Mouse (Mus musculus) testis, adult 2 months (tissue): ENCODE results near the gene Samd1. TPM values are rescaled to one million over a fixed set of nuclear protein-coding genes. Genes with fewer than 3 reads are reported as not detected.

ENCODE experiments used
- H3K27ac ChIP-seq: fragments of 200-500 bp; 2 replicates; pipeline ENCODE4 v1.5.1; 2012; ENCODE audit warnings: low read depth, low read length; ENCODE audit not compliant: control insufficient read depth, insufficient read depth
- H3K27me3 ChIP-seq: fragments of 200-500 bp; 2 replicates; pipeline ENCODE4 v1.6.1; 2012; ENCODE audit warnings: mild to moderate bottlenecking, low read length, moderate library complexity; ENCODE audit not compliant: control insufficient read depth, insufficient read depth
- H3K36me3 ChIP-seq: fragments of 200-500 bp; 2 replicates; pipeline ENCODE4 v1.6.1; 2012; ENCODE audit warnings: mild to moderate bottlenecking, low read length; ENCODE audit not compliant: control insufficient read depth, insufficient read depth
- H3K4me1 ChIP-seq: fragments of 200-500 bp; 2 replicates; pipeline ENCODE4 v1.6.1; 2012; ENCODE audit warnings: low read length; ENCODE audit not compliant: control insufficient read depth, insufficient read depth
- H3K4me3 ChIP-seq: fragments of 200-500 bp; 2 replicates; pipeline ENCODE4 v1.5.1; 2012; ENCODE audit warnings: low read depth, mild to moderate bottlenecking, low read length, moderate library complexity, mixed read lengths; ENCODE audit not compliant: control insufficient read depth
- CTCF ChIP-seq: fragments of 200-500 bp; IDR thresholded peaks from 2 replicates; pipeline ENCODE4 v1.5.1; 2012; ENCODE audit warnings: low read depth, mild to moderate bottlenecking, inconsistent platforms, low read length, moderate library complexity; ENCODE audit not compliant: control insufficient read depth, insufficient read depth, insufficient replicate concordance
- POLR2A ChIP-seq: fragments of 200-500 bp; IDR thresholded peaks from 2 replicates; pipeline ENCODE4 v1.6.1; 2012; ENCODE audit warnings: low read depth, mild to moderate bottlenecking, inconsistent platforms, low read length, moderate library complexity; ENCODE audit not compliant: control insufficient read depth
- polyA plus RNA-seq: library from polyadenylated mRNA; depleted of rRNA; stranded (reverse); fragments of >200 nt; gene quantifications from 2 replicates; pipeline ENCODE4 v1.2.3, GENCODE M21; 2012; rRNA removed

The Samd1 gene
- 13.7 and 15.3 TPM in 2 replicates for polyA plus RNA-seq

- TF ChIP-seq CTCF (no peak), POLR2A (no peak)
- H3K36me3 ChIP-seq = no peaks in the 10 kb centered on the region
Measured at GRCm38 (mm10) chr8:83997511-83998141, at the start of gene Samd1. Gene Samd1, plus strand, starts transcription at chr8:83997672.

GRCm38 (mm10) chr8:83954749-83955105, 42.7 kb upstream of the Samd1 start:
- H3K4me3 ChIP-seq = peak overlapping the region; percentile 98

More at GRCm38 (mm10) chr8:83997511-83998141, at the start of gene Samd1:
- Histone ChIP-seq H3K27me3 (no peaks in the 10 kb centered on the region), H3K4me3 (peak within 1 kb of the TSS; percentile 89), H3K27ac (peak within 1 kb of the TSS; percentile 75), H3K4me1 (peaks cover 35% of the 10 kb centered on the region)

GRCm38 (mm10) chr8:83955106-83955957, 42.1 kb upstream of the Samd1 start, which contains the start of the genes Gm10644 and Asf1b:
Gene Gm10644, minus strand, starts transcription at chr8:83955205.
Gene Asf1b, plus strand, starts transcription at chr8:83955507.
- H3K36me3 ChIP-seq = peaks cover 2% of the 10 kb centered on the region
- peak within 1 kb of the TSS; percentile 98 for H3K4me3 ChIP-seq
- H3K27ac ChIP-seq = peak within 1 kb of the TSS; percentile 99
- TF ChIP-seq POLR2A (peak; percentile 72), CTCF (peak; percentile 76; the same call in 1 of the 2 replicates)
- H3K27me3 ChIP-seq = no peaks in the 10 kb centered on the region
- peaks cover 4% of the 10 kb centered on the region; the same call in 1 of the 2 replicates for H3K4me1 ChIP-seq

More at GRCm38 (mm10) chr8:83954749-83955105, 42.7 kb upstream of the Samd1 start:
- Histone ChIP-seq H3K4me1 (peaks cover 4% of the 10 kb centered on the region; the same call in 1 of the 2 replicates), H3K36me3 (peaks cover 2% of the 10 kb centered on the region), H3K27ac (peak overlapping the region; percentile 94), H3K27me3 (no peaks in the 10 kb centered on the region)
- TF ChIP-seq CTCF = no peak
- no peak for TF ChIP-seq POLR2A

- peak overlapping the region; percentile 98 for H3K4me3 ChIP-seq
- peak overlapping the region; percentile 99 for H3K27ac ChIP-seq
- TF ChIP-seq CTCF = no peak
- H3K36me3 ChIP-seq = peaks cover 2% of the 10 kb centered on the region
- no peaks in the 10 kb centered on the region for H3K27me3 ChIP-seq
- H3K4me1 ChIP-seq = peaks cover 4% of the 10 kb centered on the region; the same call in 1 of the 2 replicates
Measured at GRCm38 (mm10) chr8:83955958-83956218, 41.6 kb upstream of the Samd1 start.

- Histone ChIP-seq H3K27ac (no peak overlapping the region), H3K4me1 (peaks cover 4% of the 10 kb centered on the region; the same call in 1 of the 2 replicates), H3K4me3 (peak overlapping the region; percentile 98), H3K27me3 (no peaks in the 10 kb centered on the region), H3K36me3 (peaks cover 2% of the 10 kb centered on the region)
- TF ChIP-seq POLR2A = no peak
- TF ChIP-seq CTCF = peak; percentile 6; the same call in 1 of the 2 replicates
Measured at GRCm38 (mm10) chr8:83956789-83957188, 40.7 kb upstream of the Samd1 start.

- Histone ChIP-seq H3K27ac (no peak overlapping the region), H3K36me3 (no peaks in the 10 kb centered on the region; the same call in none of the 2 replicates)
- TF ChIP-seq CTCF = no peak
- TF ChIP-seq POLR2A = no peak
Measured at GRCm38 (mm10) chr8:83964015-83964765, 33.3 kb upstream of the Samd1 start.

More at GRCm38 (mm10) chr8:83964015-83964765, 33.3 kb upstream of the Samd1 start:
- Histone ChIP-seq H3K27me3 (no peaks in the 10 kb centered on the region), H3K4me1 (no peaks in the 10 kb centered on the region), H3K4me3 (no peak overlapping the region)
